Mouse (Mus musculus): ENCODE data around the gene Sh3bp4. TPM values are rescaled to one million over a fixed set of nuclear protein-coding genes. Genes with fewer than 3 reads are reported as not detected.

The Sh3bp4 gene
- polyA plus RNA-seq, 1 experiment = 8.6 TPM

DNA sequence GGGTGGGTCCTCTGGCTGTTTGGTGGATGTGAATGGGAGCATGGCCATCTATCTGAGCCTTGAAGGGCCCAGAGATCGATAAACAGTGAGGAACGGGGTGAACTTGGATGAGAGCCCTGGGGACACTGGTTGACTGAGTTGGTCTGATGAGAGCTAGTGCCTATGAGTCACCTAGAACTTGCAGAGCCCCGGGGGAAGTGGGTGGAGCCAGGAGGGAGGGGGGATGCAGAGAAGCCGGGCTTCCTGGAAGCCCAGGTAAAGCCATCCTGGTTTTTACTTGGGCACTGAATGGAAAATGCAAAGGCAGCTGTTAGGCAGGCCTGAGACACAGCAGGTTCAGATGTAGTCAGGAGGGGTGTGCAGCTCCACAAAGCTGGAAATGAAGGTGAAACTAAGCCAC lies 63.1 kb downstream of the Sh3bp4 start:
- TF ChIP-seq POLR2A (IDR thresholded peaks at IDR 0.05; ENCODE audit: borderline replicate concordance, insufficient read depth, low read length) (no peak), CTCF (IDR thresholded peaks at IDR 0.05; ENCODE audit: borderline replicate concordance, insufficient read depth, low read depth, low read length) (no peak)
- H3K4me3 ChIP-seq (replicated peaks; ENCODE audit: insufficient read depth, low read depth, low read length) = no peak overlapping the region
- DNase-seq = no peak
- no peak overlapping the region for H3K27ac ChIP-seq (ENCODE audit: insufficient read depth, low read length)
- WGBS = 81% methylated on average over 4 of the region's 4 CpGs
- H3K27me3 ChIP-seq (ENCODE audit: control insufficient read depth, insufficient read depth, low read length) = no peaks in the 10 kb centered on the region
- peaks cover 22% of the 10 kb centered on the region for H3K4me1 ChIP-seq (ENCODE audit: control insufficient read depth, insufficient read depth, low read length)

DNA sequence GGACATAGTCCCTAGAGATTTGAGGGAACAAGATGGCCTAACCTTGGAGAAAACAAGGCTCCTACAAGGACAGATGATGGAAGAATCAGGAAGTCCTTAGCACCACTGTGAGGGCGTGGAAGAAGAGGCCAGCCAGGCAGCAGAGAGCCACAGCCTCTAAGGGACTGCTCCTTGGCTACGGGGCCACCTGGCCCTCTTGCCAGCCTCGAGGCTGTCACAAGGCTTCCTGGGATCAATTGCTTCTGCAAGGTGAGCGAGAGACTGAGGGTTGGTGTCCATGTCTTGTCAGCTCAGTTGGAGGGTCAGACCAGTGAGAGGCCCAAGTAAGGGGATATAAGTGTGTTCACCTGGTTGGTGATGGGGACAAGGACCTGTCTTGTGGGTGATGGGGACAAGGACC lies 63.5 kb downstream of the Sh3bp4 start:
- no peak overlapping the region for H3K4me3 ChIP-seq (replicated peaks; ENCODE audit: insufficient read depth, low read depth, low read length)
- DNase-seq = no peak
- no peaks in the 10 kb centered on the region for H3K27me3 ChIP-seq (ENCODE audit: control insufficient read depth, insufficient read depth, low read length)
- H3K4me1 ChIP-seq (ENCODE audit: control insufficient read depth, insufficient read depth, low read length) = peaks cover 22% of the 10 kb centered on the region
- no peak overlapping the region for H3K27ac ChIP-seq (ENCODE audit: insufficient read depth, low read length)
- WGBS = 93% methylated on average over 4 of the region's 4 CpGs
- TF ChIP-seq CTCF (IDR thresholded peaks at IDR 0.05; ENCODE audit: borderline replicate concordance, insufficient read depth, low read depth, low read length) (no peak), POLR2A (IDR thresholded peaks at IDR 0.05; ENCODE audit: borderline replicate concordance, insufficient read depth, low read length) (no peak)

DNA sequence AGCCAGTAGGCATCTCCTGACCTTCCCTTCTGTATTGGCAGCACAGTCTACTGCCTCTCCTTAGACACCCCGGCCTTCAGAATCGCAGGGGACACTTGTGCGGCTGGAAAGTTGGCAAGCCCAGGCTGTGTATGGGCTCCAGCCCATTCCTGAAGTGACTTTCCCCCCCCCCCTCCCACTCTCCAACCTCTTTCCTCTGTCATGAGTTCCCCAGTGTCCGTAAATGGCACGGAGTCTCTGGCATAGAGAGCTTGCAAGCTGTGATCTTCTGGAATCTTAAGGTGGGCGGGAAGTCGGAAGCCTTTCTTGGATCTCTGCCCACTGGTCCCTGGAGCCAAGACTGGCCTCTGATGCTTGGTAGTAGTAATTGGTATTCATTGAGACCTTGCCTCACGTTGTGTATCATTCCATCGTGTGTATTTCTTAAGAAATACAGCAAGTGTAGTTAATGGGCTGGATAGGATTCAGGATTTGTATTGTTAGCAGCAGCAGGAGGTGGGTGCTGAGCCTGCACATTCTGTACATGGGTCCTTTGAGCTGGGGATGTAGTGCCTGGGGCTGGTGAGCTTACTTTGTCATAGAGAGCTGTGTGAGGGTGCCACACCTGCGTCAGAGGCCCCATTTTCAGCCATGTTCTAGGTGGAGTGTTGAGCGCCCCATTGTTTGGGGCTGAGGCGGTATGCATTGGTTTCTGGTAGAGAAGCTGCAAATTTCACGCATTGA lies 66.0 kb downstream of the Sh3bp4 start:
- Histone ChIP-seq H3K4me3 (replicated peaks; ENCODE audit: insufficient read depth, low read depth, low read length) (no peak overlapping the region), H3K4me1 (ENCODE audit: control insufficient read depth, insufficient read depth, low read length) (peaks cover 22% of the 10 kb centered on the region), H3K27me3 (ENCODE audit: control insufficient read depth, insufficient read depth, low read length) (no peaks in the 10 kb centered on the region), H3K27ac (ENCODE audit: insufficient read depth, low read length) (no peak overlapping the region)
- WGBS = 31% methylated on average over 13 of the region's 13 CpGs
- TF ChIP-seq POLR2A (IDR thresholded peaks at IDR 0.05; ENCODE audit: borderline replicate concordance, insufficient read depth, low read length) (no peak), CTCF (IDR thresholded peaks at IDR 0.05; ENCODE audit: borderline replicate concordance, insufficient read depth, low read depth, low read length) (no peak)
- DNase-seq = peak; percentile 25 to 35

DNA sequence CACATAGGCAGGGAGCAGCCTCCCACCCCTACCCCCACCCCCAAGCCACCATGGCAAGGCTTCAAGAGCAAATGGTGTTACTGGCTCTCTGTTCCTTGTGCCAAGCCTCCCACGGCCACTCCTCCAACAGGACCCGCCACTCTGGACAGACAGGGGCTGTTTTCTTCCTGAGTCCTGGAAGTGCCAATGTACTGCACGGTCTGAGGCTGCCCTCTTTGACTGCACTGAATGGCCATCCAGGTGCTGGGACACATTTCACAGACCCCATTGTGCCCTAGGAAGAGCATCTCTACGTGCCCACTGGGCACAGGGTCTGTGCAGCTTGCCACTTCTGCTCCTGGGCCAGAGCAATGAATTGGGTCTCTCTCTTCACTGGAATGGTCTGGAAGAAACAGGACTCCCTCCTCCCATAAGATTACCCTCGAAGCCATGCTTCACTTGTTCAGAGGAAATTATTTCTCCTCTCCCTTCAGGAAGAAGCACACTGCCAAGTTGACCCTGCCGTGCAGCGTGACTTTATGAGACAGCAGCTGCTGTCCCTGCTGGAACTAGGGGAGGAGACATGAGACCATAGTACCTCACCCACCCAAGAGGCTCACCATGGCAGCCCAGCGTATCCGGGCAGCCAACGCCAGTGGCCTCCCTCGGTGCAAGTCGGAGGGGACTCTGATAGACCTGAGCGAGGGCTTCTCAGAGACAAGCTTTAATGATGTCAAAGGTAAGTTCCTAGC lies 67.0 kb downstream of the Sh3bp4 start:
- no peak overlapping the region for H3K4me3 ChIP-seq (replicated peaks; ENCODE audit: insufficient read depth, low read depth, low read length)
- no peak overlapping the region for H3K27ac ChIP-seq (ENCODE audit: insufficient read depth, low read length)
- TF ChIP-seq POLR2A (IDR thresholded peaks at IDR 0.05; ENCODE audit: borderline replicate concordance, insufficient read depth, low read length) (no peak), CTCF (IDR thresholded peaks at IDR 0.05; ENCODE audit: borderline replicate concordance, insufficient read depth, low read depth, low read length) (no peak)
- H3K27me3 ChIP-seq (ENCODE audit: control insufficient read depth, insufficient read depth, low read length) = no peaks in the 10 kb centered on the region
- H3K4me1 ChIP-seq (ENCODE audit: control insufficient read depth, insufficient read depth, low read length) = peaks cover 15% of the 10 kb centered on the region
- no peak for DNase-seq
- 24% methylated on average over 13 of the region's 13 CpGs for WGBS

DNA sequence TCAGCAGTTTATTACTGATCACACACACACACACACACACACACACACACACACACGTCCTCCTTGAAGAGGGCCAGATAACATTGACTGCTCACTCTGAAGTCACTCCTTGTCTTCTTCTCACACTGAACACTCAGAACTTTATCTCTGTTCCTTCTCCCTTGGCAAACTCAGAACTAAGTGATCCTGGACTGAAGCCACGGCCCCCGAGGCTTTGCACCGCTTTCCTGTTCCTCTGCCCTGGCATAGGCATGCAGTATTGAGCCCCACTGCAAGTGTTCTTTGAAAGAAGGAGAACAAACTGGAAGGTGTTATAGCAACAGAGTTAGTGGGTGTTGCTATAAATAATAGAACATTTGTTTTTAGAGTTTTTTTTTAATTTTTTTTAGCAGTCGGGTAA lies 68.1 kb downstream of the Sh3bp4 start:
- TF ChIP-seq CTCF (IDR thresholded peaks at IDR 0.05; ENCODE audit: borderline replicate concordance, insufficient read depth, low read depth, low read length) (no peak), POLR2A (IDR thresholded peaks at IDR 0.05; ENCODE audit: borderline replicate concordance, insufficient read depth, low read length) (no peak)
- Histone ChIP-seq H3K4me3 (replicated peaks; ENCODE audit: insufficient read depth, low read depth, low read length) (no peak overlapping the region), H3K27ac (ENCODE audit: insufficient read depth, low read length) (no peak overlapping the region), H3K27me3 (ENCODE audit: control insufficient read depth, insufficient read depth, low read length) (no peaks in the 10 kb centered on the region), H3K4me1 (ENCODE audit: control insufficient read depth, insufficient read depth, low read length) (peaks cover 14% of the 10 kb centered on the region)
- 76% methylated on average over 5 of the region's 5 CpGs for WGBS
- DNase-seq = no peak

DNA sequence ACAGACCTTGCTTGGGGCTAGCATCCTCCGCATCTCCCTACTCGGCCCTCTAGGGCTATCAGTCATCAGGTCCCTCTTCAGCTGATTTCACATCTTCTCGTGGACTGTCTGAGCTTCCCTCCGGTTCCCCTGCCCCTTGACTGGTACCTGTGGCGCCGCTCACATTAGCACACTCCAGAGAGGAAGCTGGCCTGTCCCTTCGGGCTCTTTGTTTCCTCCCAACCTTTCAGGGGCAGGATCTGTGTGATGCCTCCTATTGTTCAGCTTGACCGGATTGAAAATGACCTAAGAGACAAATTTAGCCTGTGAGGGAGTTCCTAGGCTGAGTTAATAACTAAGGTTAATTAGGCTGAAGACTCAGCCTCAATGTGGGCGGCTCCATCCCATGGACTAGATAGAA lies 69.9 kb downstream of the Sh3bp4 start:
- Histone ChIP-seq H3K27me3 (ENCODE audit: control insufficient read depth, insufficient read depth, low read length) (no peaks in the 10 kb centered on the region), H3K4me1 (ENCODE audit: control insufficient read depth, insufficient read depth, low read length) (peaks cover 14% of the 10 kb centered on the region), H3K27ac (ENCODE audit: insufficient read depth, low read length) (no peak overlapping the region), H3K4me3 (replicated peaks; ENCODE audit: insufficient read depth, low read depth, low read length) (no peak overlapping the region)
- DNase-seq = no peak
- TF ChIP-seq CTCF (IDR thresholded peaks at IDR 0.05; ENCODE audit: borderline replicate concordance, insufficient read depth, low read depth, low read length) (no peak), POLR2A (IDR thresholded peaks at IDR 0.05; ENCODE audit: borderline replicate concordance, insufficient read depth, low read length) (no peak)
- WGBS = 95% methylated on average over 9 of the region's 9 CpGs

DNA sequence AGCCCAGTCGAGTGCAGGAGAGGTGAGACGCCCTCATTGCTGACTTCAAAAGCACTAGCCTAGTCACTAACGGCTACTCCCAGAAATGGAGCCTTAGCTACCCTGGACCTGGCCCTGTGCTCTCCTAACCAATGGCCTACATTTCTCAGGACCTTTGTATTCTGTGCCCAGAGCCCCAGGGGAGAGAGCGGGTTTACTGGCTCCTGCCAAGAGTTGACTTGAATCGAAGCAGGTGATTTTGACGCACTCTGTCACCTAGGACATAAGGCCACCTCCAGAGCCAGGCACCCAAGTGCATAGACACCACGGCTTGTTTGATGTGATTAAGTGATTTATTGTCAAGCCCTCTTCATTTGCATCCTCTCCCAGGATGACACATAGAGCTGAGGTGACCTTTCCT lies 80.9 kb downstream of the Sh3bp4 start:
- DNase-seq = no peak
- Histone ChIP-seq H3K27me3 (ENCODE audit: control insufficient read depth, insufficient read depth, low read length) (no peaks in the 10 kb centered on the region), H3K4me3 (replicated peaks; ENCODE audit: insufficient read depth, low read depth, low read length) (no peak overlapping the region), H3K27ac (ENCODE audit: insufficient read depth, low read length) (no peak overlapping the region), H3K4me1 (ENCODE audit: control insufficient read depth, insufficient read depth, low read length) (no peaks in the 10 kb centered on the region)
- TF ChIP-seq CTCF (IDR thresholded peaks at IDR 0.05; ENCODE audit: borderline replicate concordance, insufficient read depth, low read depth, low read length) = no peak
- TF ChIP-seq POLR2A (IDR thresholded peaks at IDR 0.05; ENCODE audit: borderline replicate concordance, insufficient read depth, low read length) = no peak
- WGBS = 42% methylated on average over 7 of the region's 7 CpGs

DNA sequence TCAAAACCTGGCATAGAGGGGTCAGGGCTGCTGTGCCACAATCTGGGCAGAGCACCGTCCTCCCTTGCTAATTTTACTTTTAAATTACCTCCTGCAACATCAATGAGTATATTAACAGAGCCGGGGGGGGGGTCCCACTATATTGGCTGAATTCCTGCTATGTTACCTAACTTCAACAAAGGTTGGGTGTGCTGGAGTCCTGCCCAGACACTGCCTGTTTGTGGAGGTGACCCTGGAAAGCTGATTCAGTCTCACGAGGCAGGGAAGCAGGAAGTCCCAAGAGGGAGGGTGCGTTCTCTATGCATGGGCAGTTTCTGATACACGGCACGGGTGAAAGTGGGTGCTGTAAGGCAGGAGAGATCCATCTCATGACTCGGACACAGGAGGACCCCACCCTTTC lies 82.4 kb downstream of the Sh3bp4 start:
- Histone ChIP-seq H3K4me3 (replicated peaks; ENCODE audit: insufficient read depth, low read depth, low read length) (no peak overlapping the region), H3K4me1 (ENCODE audit: control insufficient read depth, insufficient read depth, low read length) (no peaks in the 10 kb centered on the region), H3K27ac (ENCODE audit: insufficient read depth, low read length) (no peak overlapping the region), H3K27me3 (ENCODE audit: control insufficient read depth, insufficient read depth, low read length) (no peaks in the 10 kb centered on the region)
- DNase-seq = no peak
- 72% methylated on average over 7 of the region's 7 CpGs for WGBS
- no peak for TF ChIP-seq CTCF (IDR thresholded peaks at IDR 0.05; ENCODE audit: borderline replicate concordance, insufficient read depth, low read depth, low read length)
